Mouse (Mus musculus) hindbrain, embryonic 11.5 days (tissue): ENCODE data around the gene Otogl. TPM values are rescaled to one million over a fixed set of nuclear protein-coding genes. Genes with fewer than 3 reads are reported as not detected.

ENCODE experiments used
- ATAC-seq: fragments of 200-750 bp; cut with Nextera tagmentation; 2 replicates; pipeline ENCODE4 v1.8.0; 2017; ENCODE audit warnings: mild to moderate bottlenecking, moderate TSS enrichment, moderate library complexity; ENCODE audit not compliant: low FRiP score
- DNase-seq: peaks from one replicate; pipeline ENCODE4 v3.0.0-alpha.2; 2015; ENCODE audit warnings: low spot score
- H3K27ac ChIP-seq: fragments of 300-500 bp; sonication (generic); 2 replicates; pipeline ENCODE4 v1.5.1; 2014; ENCODE audit warnings: mild to moderate bottlenecking, low read depth, low read length
- H3K27me3 ChIP-seq: fragments of 300-500 bp; sonication (generic); 2 replicates; pipeline ENCODE4 v1.6.1; 2014; ENCODE audit warnings: mild to moderate bottlenecking, low read length, moderate library complexity, mixed read lengths; ENCODE audit not compliant: control insufficient read depth, insufficient read depth
- H3K36me3 ChIP-seq: fragments of 300-500 bp; sonication (generic); 2 replicates; pipeline ENCODE4 v1.6.1; 2014; ENCODE audit warnings: mild to moderate bottlenecking, low read length, moderate library complexity, mixed read lengths; ENCODE audit not compliant: control insufficient read depth, insufficient read depth
- H3K4me1 ChIP-seq: fragments of 300-500 bp; sonication (generic); replicated peaks from 2 replicates; pipeline ENCODE4 v1.6.1; 2014; ENCODE audit warnings: low read length, mixed read lengths; ENCODE audit not compliant: control insufficient read depth, insufficient read depth
- H3K4me2 ChIP-seq: fragments of 300-500 bp; sonication (generic); replicated peaks from 2 replicates; pipeline ENCODE4 v1.6.1; 2014; ENCODE audit warnings: mild to moderate bottlenecking, low read depth, low read length
- H3K4me3 ChIP-seq: fragments of 300-500 bp; sonication (generic); 2 replicates; pipeline ENCODE4 v1.5.1; 2014; ENCODE audit warnings: low read depth, low read length
- H3K9ac ChIP-seq: fragments of 300-500 bp; sonication (generic); 2 replicates; pipeline ENCODE4 v1.6.1; 2014; ENCODE audit warnings: low read depth, low read length
- H3K9me3 ChIP-seq: fragments of 300-500 bp; sonication (generic); 2 replicates; pipeline ENCODE4 v1.6.1; 2016; ENCODE audit warnings: low read length; ENCODE audit not compliant: control insufficient read depth
- WGBS: fragments of 180-500 bp; shearing (Covaris S2); extraction: QIAGEN DNeasy Blood & Tissue Kit; methylation state at CpG from one replicate; pipeline ENCODE4 v1.1.7; 2014; 5-methylcytosine and 5-hydroxymethylcytosine counted together
- polyA plus RNA-seq: library from polyadenylated mRNA; unstranded; fragments of >200 nt; fragmentation: Nextera tagmentation; extraction: Ambion mirVana; gene quantifications from 2 replicates; pipeline ENCODE4 v1.2.1, GENCODE M21; 2014

Otogl gene
- polyA plus RNA-seq, 1 experiment from 2014 or later = 0.25 TPM

- H3K4me1 ChIP-seq = no peaks in the 10 kb centered on the region
- no peak overlapping the region for H3K4me3 ChIP-seq
- no peak overlapping the region for H3K9ac ChIP-seq
- H3K4me2 ChIP-seq = peak overlapping the region; percentile 24
- 26% methylated on average over 15 of the region's 15 CpGs for WGBS
- ATAC-seq = peak; percentile 90
- H3K27me3 ChIP-seq = no peaks in the 10 kb centered on the region
- no peaks in the 10 kb centered on the region for H3K9me3 ChIP-seq
- H3K36me3 ChIP-seq = no peaks in the 10 kb centered on the region
- peak; percentile 63 for DNase-seq
- no peak overlapping the region for H3K27ac ChIP-seq
Measured at GRCm38 (mm10) chr10:107752351-107753143, 159.4 kb downstream of the Otogl start.

GRCm38 (mm10) chr10:107751944-107752343, 160.0 kb downstream of the Otogl start:
- peak; percentile 44 for ATAC-seq
- no peaks in the 10 kb centered on the region for H3K9me3 ChIP-seq

GRCm38 (mm10) chr10:107747566-107747965, 164.4 kb downstream of the Otogl start:
- H3K4me1 ChIP-seq = no peaks in the 10 kb centered on the region
- H3K27ac ChIP-seq = no peak overlapping the region
- no peak overlapping the region for H3K9ac ChIP-seq
- no peaks in the 10 kb centered on the region for H3K9me3 ChIP-seq
- peak; percentile 65 for DNase-seq
- no peaks in the 10 kb centered on the region for H3K36me3 ChIP-seq
- no peak overlapping the region for H3K4me3 ChIP-seq
- WGBS = 16% methylated on average over 5 of the region's 5 CpGs
- no peak for ATAC-seq
- H3K27me3 ChIP-seq = no peaks in the 10 kb centered on the region
- no peak overlapping the region for H3K4me2 ChIP-seq

More at GRCm38 (mm10) chr10:107751944-107752343, 160.0 kb downstream of the Otogl start:
- H3K4me1 ChIP-seq = no peaks in the 10 kb centered on the region
- H3K27me3 ChIP-seq = no peaks in the 10 kb centered on the region
- no peaks in the 10 kb centered on the region for H3K36me3 ChIP-seq
- no peak for DNase-seq
- H3K4me3 ChIP-seq = no peak overlapping the region
- no peak overlapping the region for H3K27ac ChIP-seq
- 0 out of 2 replicates have a peak overlapping the region, but pooled peaks have one; percentile 24 for H3K4me2 ChIP-seq
- 36% methylated on average over 6 of the region's 6 CpGs for WGBS
- H3K9ac ChIP-seq = no peak overlapping the region

GRCm38 (mm10) chr10:107746717-107747116, 165.2 kb downstream of the Otogl start:
- peak; percentile 70 for ATAC-seq
- no peak overlapping the region for H3K27ac ChIP-seq
- no peaks in the 10 kb centered on the region for H3K9me3 ChIP-seq
- H3K36me3 ChIP-seq = no peaks in the 10 kb centered on the region
- H3K4me3 ChIP-seq = no peak overlapping the region
- peak; percentile 6 for DNase-seq
- no peaks in the 10 kb centered on the region for H3K27me3 ChIP-seq
- 27% methylated on average over 9 of the region's 9 CpGs for WGBS
- no peak overlapping the region for H3K4me2 ChIP-seq
- H3K4me1 ChIP-seq = no peaks in the 10 kb centered on the region
- no peak overlapping the region for H3K9ac ChIP-seq

DNA sequence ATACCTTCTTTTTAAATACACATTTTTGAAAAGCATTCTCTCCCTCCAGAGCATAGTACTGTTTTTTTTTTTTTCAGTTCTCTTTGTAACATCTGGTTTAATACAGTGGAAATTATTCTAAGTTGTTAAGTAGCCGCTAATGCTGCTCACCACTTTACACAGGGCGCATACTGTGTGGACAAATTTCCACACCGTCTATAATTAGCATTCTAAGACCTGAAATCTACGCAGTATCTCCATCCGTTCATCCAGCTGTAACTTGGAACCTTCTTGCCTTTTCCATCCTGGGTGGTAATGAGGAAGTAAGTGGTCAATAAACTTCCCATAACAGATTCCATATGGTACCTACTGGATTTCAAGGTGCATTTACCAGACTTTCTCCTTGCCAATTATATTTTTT, 172.1 kb downstream of the Otogl start:
- Histone ChIP-seq H3K9ac (no peak overlapping the region), H3K9me3 (no peaks in the 10 kb centered on the region), H3K4me1 (no peaks in the 10 kb centered on the region), H3K36me3 (no peaks in the 10 kb centered on the region), H3K27ac (no peak overlapping the region), H3K27me3 (no peaks in the 10 kb centered on the region), H3K4me2 (no peak overlapping the region), H3K4me3 (no peak overlapping the region)
- DNase-seq (no peak), ATAC-seq (no peak)
- WGBS = 89% methylated on average over 5 of the region's 5 CpGs

DNA sequence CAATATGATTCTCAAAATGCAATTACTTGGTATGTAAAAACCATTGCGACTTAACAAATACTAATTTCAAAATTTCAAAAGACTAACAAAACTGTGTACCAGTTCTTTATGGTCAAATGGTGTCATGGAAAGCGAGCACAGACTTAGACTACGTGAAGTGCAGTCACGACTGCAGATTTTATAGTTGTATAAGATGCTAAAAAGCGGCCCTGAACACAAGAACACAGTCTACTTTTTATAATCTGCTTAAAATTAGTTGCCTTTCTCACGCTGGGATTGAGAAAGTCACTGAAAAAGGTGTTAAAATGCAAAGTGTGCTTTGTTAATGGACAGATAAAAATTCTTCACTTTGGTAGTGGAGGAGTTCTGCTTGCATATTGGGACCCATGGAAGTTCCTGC, 174.2 kb downstream of the Otogl start:
- 85% methylated on average over 6 of the region's 6 CpGs for WGBS
- Histone ChIP-seq H3K4me2 (no peak overlapping the region), H3K4me3 (no peak overlapping the region), H3K36me3 (no peaks in the 10 kb centered on the region), H3K9ac (no peak overlapping the region), H3K27me3 (no peaks in the 10 kb centered on the region), H3K9me3 (no peaks in the 10 kb centered on the region), H3K4me1 (no peaks in the 10 kb centered on the region), H3K27ac (no peak overlapping the region)
- ATAC-seq = no peak
- no peak for DNase-seq

DNA sequence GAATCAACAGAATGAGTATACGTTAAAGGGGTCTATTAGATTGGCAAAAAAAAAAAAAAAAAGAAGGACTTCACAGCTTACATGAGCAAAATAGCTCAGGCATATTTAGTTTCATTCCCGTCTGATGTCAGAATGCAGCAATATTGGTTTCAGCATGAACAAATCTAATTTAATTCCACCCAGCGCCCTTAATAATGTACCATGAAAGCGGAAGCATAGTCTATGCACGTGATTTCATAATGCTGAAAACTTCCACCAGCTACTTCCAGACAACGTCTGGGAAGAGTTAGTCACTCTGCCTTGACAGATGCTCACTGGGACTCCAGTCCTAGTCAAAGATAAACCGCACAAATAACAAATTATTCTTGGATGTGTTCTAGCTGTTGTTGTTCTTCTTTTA, 176.5 kb downstream of the Otogl start:
- Histone ChIP-seq H3K36me3 (no peaks in the 10 kb centered on the region), H3K9me3 (no peaks in the 10 kb centered on the region), H3K9ac (no peak overlapping the region), H3K4me1 (no peaks in the 10 kb centered on the region), H3K27me3 (no peaks in the 10 kb centered on the region), H3K27ac (no peak overlapping the region), H3K4me2 (no peak overlapping the region), H3K4me3 (no peak overlapping the region)
- ATAC-seq (no peak), DNase-seq (no peak)
- 72% methylated on average over 7 of the region's 7 CpGs for WGBS

DNA sequence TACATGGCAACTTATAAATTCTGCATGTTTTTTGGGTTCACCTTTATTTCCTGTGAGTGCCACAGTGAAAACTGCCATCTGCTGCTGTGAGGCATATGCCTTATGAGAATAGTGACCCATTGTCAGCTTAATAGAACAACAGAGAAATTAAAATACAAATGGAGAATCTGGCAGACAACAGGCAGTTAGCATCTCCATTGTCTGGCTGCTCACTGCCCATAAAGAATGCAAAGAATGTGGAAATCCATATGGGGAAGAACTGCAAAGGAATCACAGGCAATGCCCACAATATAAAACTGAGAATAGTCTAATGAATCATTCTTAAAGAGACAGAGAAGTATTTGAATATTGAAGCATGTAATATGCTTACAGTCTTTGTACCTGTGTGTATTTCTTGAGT, 177.6 kb downstream of the Otogl start:
- Histone ChIP-seq H3K4me3 (no peak overlapping the region), H3K27ac (no peak overlapping the region), H3K36me3 (no peaks in the 10 kb centered on the region), H3K4me2 (no peak overlapping the region), H3K9me3 (no peaks in the 10 kb centered on the region), H3K27me3 (no peaks in the 10 kb centered on the region), H3K4me1 (no peaks in the 10 kb centered on the region), H3K9ac (no peak overlapping the region)
- ATAC-seq = peak; percentile 45; the same call in 1 of the 2 replicates
- no peak for DNase-seq

GRCm38 (mm10) chr10:107725631-107726030, 186.3 kb downstream of the Otogl start:
- Histone ChIP-seq H3K27me3 (no peaks in the 10 kb centered on the region), H3K9ac (no peak overlapping the region), H3K4me3 (no peak overlapping the region), H3K4me2 (no peak overlapping the region), H3K36me3 (no peaks in the 10 kb centered on the region), H3K9me3 (no peaks in the 10 kb centered on the region), H3K27ac (no peak overlapping the region), H3K4me1 (no peaks in the 10 kb centered on the region)
- DNase-seq (no peak), ATAC-seq (no peak)
- 68% methylated on average over 7 of the region's 7 CpGs for WGBS
